Mouse (Mus musculus): ENCODE data around the gene Mipep.
A peak's percentile ranks its signal among the peaks of the same experiment; 100 is the strongest.

The Mipep gene

GRCm38 (mm10) chr14:60799762-60800728 is 15.7 kb downstream of the Mipep start:
- Histone ChIP-seq H3K27me3 (ENCODE audit: control insufficient read depth, insufficient read depth, low read length, poor library complexity, severe bottlenecking) (no peaks in the 10 kb centered on the region), H3K36me3 (ENCODE audit: control insufficient read depth, insufficient read depth, low read length, poor library complexity, severe bottlenecking) (peaks cover 3% of the 10 kb centered on the region; the same call in 1 of the 2 replicates)
- DNase-seq (ENCODE audit: low read depth, low spot score), result peak; percentile 71

GRCm38 (mm10) chr14:60802026-60802425 is 17.7 kb downstream of the Mipep start:
- Histone ChIP-seq H3K36me3 (ENCODE audit: control insufficient read depth, insufficient read depth, low read length, poor library complexity, severe bottlenecking) (0 out of 2 replicates have a peak, but pooled peaks cover 2% of the 10 kb centered on the region), H3K27me3 (ENCODE audit: control insufficient read depth, insufficient read depth, low read length, poor library complexity, severe bottlenecking) (no peaks in the 10 kb centered on the region)
- DNase-seq (ENCODE audit: low read depth, low spot score), result no peak

- H3K27me3 ChIP-seq (ENCODE audit: control insufficient read depth, insufficient read depth, low read length, poor library complexity, severe bottlenecking), result no peaks in the 10 kb centered on the region
- peaks cover 2% of the 10 kb centered on the region; the same call in 1 of the 2 replicates for H3K36me3 ChIP-seq (ENCODE audit: control insufficient read depth, insufficient read depth, low read length, poor library complexity, severe bottlenecking)
- no peak for DNase-seq (ENCODE audit: low read depth, low spot score)
Observed at GRCm38 (mm10) chr14:60804978-60805377, 20.6 kb downstream of the Mipep start.

GRCm38 (mm10) chr14:60805871-60806270 is 21.5 kb downstream of the Mipep start:
- Histone ChIP-seq H3K27me3 (ENCODE audit: control insufficient read depth, insufficient read depth, low read length, poor library complexity, severe bottlenecking) (no peaks in the 10 kb centered on the region), H3K36me3 (ENCODE audit: control insufficient read depth, insufficient read depth, low read length, poor library complexity, severe bottlenecking) (peaks cover 2% of the 10 kb centered on the region; the same call in 1 of the 2 replicates)
- no peak for DNase-seq (ENCODE audit: low read depth, low spot score)

GRCm38 (mm10) chr14:60806891-60807344 is 22.5 kb downstream of the Mipep start:
- DNase-seq (ENCODE audit: low read depth, low spot score), result no peak
- Histone ChIP-seq H3K27me3 (ENCODE audit: control insufficient read depth, insufficient read depth, low read length, poor library complexity, severe bottlenecking) (no peaks in the 10 kb centered on the region), H3K36me3 (ENCODE audit: control insufficient read depth, insufficient read depth, low read length, poor library complexity, severe bottlenecking) (peaks cover 2% of the 10 kb centered on the region)

- Histone ChIP-seq H3K27me3 (ENCODE audit: control insufficient read depth, insufficient read depth, low read length, poor library complexity, severe bottlenecking) (no peaks in the 10 kb centered on the region), H3K36me3 (ENCODE audit: control insufficient read depth, insufficient read depth, low read length, poor library complexity, severe bottlenecking) (no peaks in the 10 kb centered on the region; the same call in none of the 2 replicates)
- no peak for DNase-seq (ENCODE audit: low read depth, low spot score)
Observed at GRCm38 (mm10) chr14:60809881-60810280, 25.5 kb downstream of the Mipep start.

GRCm38 (mm10) chr14:60811547-60811946 is 27.2 kb downstream of the Mipep start:
- DNase-seq (ENCODE audit: low read depth, low spot score), result no peak
- Histone ChIP-seq H3K36me3 (ENCODE audit: control insufficient read depth, insufficient read depth, low read length, poor library complexity, severe bottlenecking) (peaks cover 2% of the 10 kb centered on the region), H3K27me3 (ENCODE audit: control insufficient read depth, insufficient read depth, low read length, poor library complexity, severe bottlenecking) (no peaks in the 10 kb centered on the region)

GRCm38 (mm10) chr14:60815098-60815497 is 30.7 kb downstream of the Mipep start:
- H3K36me3 ChIP-seq (ENCODE audit: control insufficient read depth, insufficient read depth, low read length, poor library complexity, severe bottlenecking), result peaks cover 2% of the 10 kb centered on the region; the same call in 1 of the 2 replicates
- no peak for DNase-seq (ENCODE audit: low read depth, low spot score)
- no peaks in the 10 kb centered on the region for H3K27me3 ChIP-seq (ENCODE audit: control insufficient read depth, insufficient read depth, low read length, poor library complexity, severe bottlenecking)

- no peaks in the 10 kb centered on the region for H3K27me3 ChIP-seq (ENCODE audit: control insufficient read depth, insufficient read depth, low read length, poor library complexity, severe bottlenecking)
- no peak for DNase-seq (ENCODE audit: low read depth, low spot score)
- 0 out of 2 replicates have a peak, but pooled peaks cover 2% of the 10 kb centered on the region for H3K36me3 ChIP-seq (ENCODE audit: control insufficient read depth, insufficient read depth, low read length, poor library complexity, severe bottlenecking)
Observed at GRCm38 (mm10) chr14:60818045-60818444, 33.7 kb downstream of the Mipep start.

- peak; percentile 12 for DNase-seq (ENCODE audit: low read depth, low spot score)
- Histone ChIP-seq H3K36me3 (ENCODE audit: control insufficient read depth, insufficient read depth, low read length, poor library complexity, severe bottlenecking) (no peaks in the 10 kb centered on the region), H3K27me3 (ENCODE audit: control insufficient read depth, insufficient read depth, low read length, poor library complexity, severe bottlenecking) (no peaks in the 10 kb centered on the region)
Observed at GRCm38 (mm10) chr14:60830096-60830495, 45.7 kb downstream of the Mipep start.

GRCm38 (mm10) chr14:60836709-60837108 is 52.3 kb downstream of the Mipep start:
- no peaks in the 10 kb centered on the region for H3K27me3 ChIP-seq (ENCODE audit: control insufficient read depth, insufficient read depth, low read length, poor library complexity, severe bottlenecking)
- no peaks in the 10 kb centered on the region for H3K36me3 ChIP-seq (ENCODE audit: control insufficient read depth, insufficient read depth, low read length, poor library complexity, severe bottlenecking)
- DNase-seq (ENCODE audit: low read depth, low spot score), result no peak

GRCm38 (mm10) chr14:60839654-60840053 is 55.3 kb downstream of the Mipep start:
- H3K36me3 ChIP-seq (ENCODE audit: control insufficient read depth, insufficient read depth, low read length, poor library complexity, severe bottlenecking), result no peaks in the 10 kb centered on the region
- no peak for DNase-seq (ENCODE audit: low read depth, low spot score)

GRCm38 (mm10) chr14:60841977-60842659 is 57.7 kb downstream of the Mipep start:
- Histone ChIP-seq H3K36me3 (ENCODE audit: control insufficient read depth, insufficient read depth, low read length, poor library complexity, severe bottlenecking) (0 out of 2 replicates have a peak, but pooled peaks cover under 1% of the 10 kb centered on the region), H3K27me3 (ENCODE audit: control insufficient read depth, insufficient read depth, low read length, poor library complexity, severe bottlenecking) (no peaks in the 10 kb centered on the region)
- DNase-seq (ENCODE audit: low read depth, low spot score), result no peak

More at GRCm38 (mm10) chr14:60839654-60840053, 55.3 kb downstream of the Mipep start:
- H3K27me3 ChIP-seq (ENCODE audit: control insufficient read depth, insufficient read depth, low read length, poor library complexity, severe bottlenecking), result no peaks in the 10 kb centered on the region

GRCm38 (mm10) chr14:60843596-60843995 is 59.2 kb downstream of the Mipep start:
- Histone ChIP-seq H3K27me3 (ENCODE audit: control insufficient read depth, insufficient read depth, low read length, poor library complexity, severe bottlenecking) (no peaks in the 10 kb centered on the region), H3K36me3 (ENCODE audit: control insufficient read depth, insufficient read depth, low read length, poor library complexity, severe bottlenecking) (0 out of 2 replicates have a peak, but pooled peaks cover 2% of the 10 kb centered on the region)
- no peak for DNase-seq (ENCODE audit: low read depth, low spot score)

Data from splenic B cell, adult 2 months (primary cell).